Mouse (Mus musculus): Measurements from ENCODE around the gene Rsph10b.

DNA sequence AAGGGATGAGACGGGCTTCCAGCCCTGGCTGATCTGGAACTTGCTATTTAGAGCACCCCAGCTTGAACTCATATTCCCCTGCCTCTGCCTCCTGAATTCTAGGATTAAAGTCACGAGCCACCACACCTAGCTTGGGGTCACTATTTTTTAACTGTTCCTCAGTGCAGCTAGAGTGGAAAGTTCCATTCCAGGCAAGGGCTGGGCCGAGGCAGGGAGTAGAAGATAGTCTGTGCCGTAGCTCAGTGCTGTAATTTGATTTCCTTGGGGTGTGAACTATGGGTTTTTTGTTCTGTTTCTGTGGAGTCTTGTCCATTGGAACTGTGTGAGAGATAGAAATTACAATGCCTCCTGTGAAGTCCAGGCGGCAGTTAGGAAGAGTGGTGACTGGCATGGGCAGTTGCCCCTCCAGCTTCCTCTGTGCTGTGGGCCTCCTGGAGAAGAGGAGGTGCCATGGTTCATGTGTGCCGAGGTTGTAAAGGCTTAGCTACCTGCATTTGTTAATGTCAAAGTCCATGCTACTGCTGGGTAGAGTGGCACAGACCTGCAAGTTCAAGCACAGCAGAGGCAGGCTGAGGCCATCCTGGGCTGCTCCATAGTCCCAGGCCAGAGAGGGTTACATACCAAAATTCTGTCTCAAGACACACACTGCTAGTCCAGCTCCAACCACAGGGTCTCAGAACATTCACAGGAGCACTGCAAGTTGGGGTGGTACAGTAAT lies 813 bp upstream of the Rsph10b start:
- TF ChIP-seq CTCF (IDR thresholded peaks at IDR 0.05; ENCODE audit: low read depth, low read length) (no peak), POLR2A (IDR thresholded peaks at IDR 0.05; ENCODE audit: insufficient read depth, low read length) (no peak)

Measured in ES-Bruce4 (cell line).